9 mouse cellular contexts compared by ENCODE assay signal in the genomic region with DNA sequence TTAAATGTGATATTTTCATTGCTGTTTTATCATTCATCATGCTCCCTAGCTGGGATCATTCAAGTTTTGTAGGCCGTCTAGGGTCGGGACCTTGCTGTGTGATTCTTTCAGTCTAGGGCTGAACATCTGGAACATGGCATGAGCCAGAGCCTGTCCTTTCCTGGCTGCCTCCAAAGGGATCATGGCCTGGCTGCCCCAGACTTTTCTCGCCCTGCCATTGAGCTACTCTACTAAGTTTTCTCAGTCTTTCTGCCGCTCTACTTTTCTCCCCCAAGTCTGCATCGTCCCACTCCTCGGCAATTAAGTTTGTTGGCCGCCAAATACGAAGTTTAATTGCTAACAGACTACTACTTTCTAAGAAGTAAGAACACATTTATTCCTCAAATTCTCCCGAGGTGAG. TPM values are rescaled to one million over a fixed set of nuclear protein-coding genes. Genes with fewer than 3 reads are reported as not detected.
DNase-seq lines count a peak whose midpoint lies in the region; ATAC-seq lines count a peak whose summit lies in the region.
"Had no signal": no experiment of that assay in that cellular context is flagged by ENCODE, and none has a peak within 500 bp of the region (broad histone marks: within the 10 kb centered on the region; RNA-seq: fewer than 3 reads in every experiment).

No protein-coding gene starts in this region.

- H3K36me3 ChIP-seq in embryonic facial prominence, embryonic 10.5 days (replicated peaks), result peaks cover 49% of the 10 kb centered on the region
- peaks cover 63% of the 10 kb centered on the region for H3K36me3 ChIP-seq in hindbrain, embryonic 14.5 days (replicated peaks; ENCODE audit: control insufficient read depth, insufficient read depth)
- H3K36me3 ChIP-seq in lung, embryonic 15.5 days, result peaks cover 30% of the 10 kb centered on the region

- H3K4me1 ChIP-seq in embryonic facial prominence, embryonic 10.5 days, result peaks cover 25% of the 10 kb centered on the region
- peaks cover 15% of the 10 kb centered on the region for H3K4me1 ChIP-seq in hindbrain, embryonic 14.5 days (replicated peaks; ENCODE audit: control insufficient read depth, insufficient read depth, low read length)
- H3K4me1 ChIP-seq in lung, embryonic 15.5 days, result peaks cover 16% of the 10 kb centered on the region

- DNase-seq in heart, adult 8-10 months (ENCODE audit: low spot score), result peak; percentile 31
- DNase-seq in heart, postnatal 25 days (ENCODE audit: low spot score), result no peak
- DNase-seq in embryonic facial prominence, embryonic 10.5 days (ENCODE audit: low spot score), result peak; percentile 57
- no peak for DNase-seq in hindbrain, embryonic 14.5 days (ENCODE audit: low spot score)
- no peak for DNase-seq in Muller cell, postnatal 12 days (ENCODE audit: inconsistent ontology term)
- no peak for DNase-seq in spleen, adult 18-20 months
- no peak for DNase-seq in frontal cortex, postnatal 25 days (ENCODE audit: low spot score in 2 of 2)

- peak overlapping the region; percentile 82 for H3K9ac ChIP-seq in hindbrain, embryonic 14.5 days
- H3K9ac ChIP-seq in lung, embryonic 15.5 days, result peak overlapping the region; percentile 93; the same call in 1 of the 2 replicates

- peak overlapping the region; percentile 91 for H3K4me3 ChIP-seq in embryonic facial prominence, embryonic 10.5 days
- H3K4me3 ChIP-seq in hindbrain, embryonic 14.5 days (replicated peaks; ENCODE audit: low read length), result peak overlapping the region; percentile 65
- H3K4me3 ChIP-seq in lung, embryonic 15.5 days, result peak overlapping the region; percentile 83

- 14% methylated on average over 9 of the region's 9 CpGs for WGBS in embryonic facial prominence, embryonic 10.5 days
- WGBS in hindbrain, embryonic 14.5 days, result 23% methylated on average over 9 of the region's 9 CpGs
- WGBS in lung, embryonic 15.5 days, result 17% methylated on average over 9 of the region's 9 CpGs

- peak overlapping the region; percentile 92 for H3K27ac ChIP-seq in embryonic facial prominence, embryonic 10.5 days (replicated peaks)
- peak overlapping the region; percentile 69; the same call in 1 of the 2 replicates for H3K27ac ChIP-seq in hindbrain, embryonic 14.5 days
- H3K27ac ChIP-seq in lung, embryonic 15.5 days, result no peak overlapping the region

- intact Hi-C loops in heart, postnatal 25 days (cut with DNase I), result loop anchor here (2.0 to 5.0 kb wide), 2 partner anchors 44 to 52 kb away; a partner anchor contains a TSS

- H3K9me3 ChIP-seq in embryonic facial prominence, embryonic 10.5 days, result no peaks in the 10 kb centered on the region
- H3K9me3 ChIP-seq in hindbrain, embryonic 14.5 days (ENCODE audit: control insufficient read depth, low read length), result no peaks in the 10 kb centered on the region
- H3K9me3 ChIP-seq in lung, embryonic 15.5 days, result no peaks in the 10 kb centered on the region

- peak overlapping the region; percentile 80 for H3K4me2 ChIP-seq in hindbrain, embryonic 14.5 days (replicated peaks)
- peak overlapping the region; percentile 66 for H3K4me2 ChIP-seq in lung, embryonic 15.5 days

- ATAC-seq in hindbrain, embryonic 14.5 days (ENCODE audit: low FRiP score), result no peak
- ATAC-seq in lung, embryonic 15.5 days (ENCODE audit: borderline replicate concordance, extremely low read depth, low FRiP score, low TSS enrichment), result peak; percentile 35; the same call in 1 of the 2 replicates

- 0 out of 2 replicates have a peak, but pooled peaks cover 6% of the 10 kb centered on the region for H3K27me3 ChIP-seq in embryonic facial prominence, embryonic 10.5 days (replicated peaks; ENCODE audit: low read depth, poor library complexity, severe bottlenecking)
- H3K27me3 ChIP-seq in hindbrain, embryonic 14.5 days (ENCODE audit: control insufficient read depth, insufficient read depth, low read length), result no peaks in the 10 kb centered on the region
- H3K27me3 ChIP-seq in lung, embryonic 15.5 days, result no peaks in the 10 kb centered on the region
- H3K27me3 ChIP-seq: Patski had no signal

RNA-seq across cellular contexts. Expression of a gene that starts 1.2 kb away (rescaled TPM):
- 10 to 100 TPM; 37.4 to 39.9 (median 38.4) TPM for total RNA-seq in heart, adult 8-10 months (2022)
- total RNA-seq in heart, postnatal 25 days (2021), result 10 to 100 TPM; 36.5 to 39.1 TPM
- polyA plus RNA-seq in embryonic facial prominence, embryonic 10.5 days (2016; fragmentation: Nextera tagmentation; extraction: Ambion mirVana), result 68.7 and 71.1 TPM in 2 replicates
- 49.6 and 50.1 TPM in 2 replicates for polyA plus RNA-seq in hindbrain, embryonic 14.5 days (2014; fragmentation: Nextera tagmentation; extraction: Ambion mirVana)
- 78.4 and 79.8 TPM in 2 replicates for polyA plus RNA-seq in lung, embryonic 15.5 days (2015; fragmentation: Nextera tagmentation; extraction: Ambion mirVana)

RNA-seq across cellular contexts. Expression of a gene that starts 19.5 kb away (rescaled TPM):
- total RNA-seq in heart, adult 8-10 months (2022), result 1 to 10 TPM; 4.9 to 6.3 (median 5.6) TPM
- total RNA-seq in heart, postnatal 25 days (2021), result 1 to 10 TPM; 5.9 to 6.8 TPM
- 21.8 and 26.9 TPM in 2 replicates for polyA plus RNA-seq in embryonic facial prominence, embryonic 10.5 days (2016; fragmentation: Nextera tagmentation; extraction: Ambion mirVana)
- 25.5 and 28.6 TPM in 2 replicates for polyA plus RNA-seq in hindbrain, embryonic 14.5 days (2014; fragmentation: Nextera tagmentation; extraction: Ambion mirVana)
- polyA plus RNA-seq in lung, embryonic 15.5 days (2015; fragmentation: Nextera tagmentation; extraction: Ambion mirVana), result 20.4 and 21.0 TPM in 2 replicates

RNA-seq across cellular contexts. Expression of a gene that starts 38.6 kb away (rescaled TPM):
- 100 to 1,000 TPM; 140 to 164 (median 156) TPM for total RNA-seq in heart, adult 8-10 months (2022)
- 100 to 1,000 TPM; 142 to 150 TPM for total RNA-seq in heart, postnatal 25 days (2021)
- polyA plus RNA-seq in embryonic facial prominence, embryonic 10.5 days (2016; fragmentation: Nextera tagmentation; extraction: Ambion mirVana), result 399 and 407 TPM in 2 replicates
- polyA plus RNA-seq in hindbrain, embryonic 14.5 days (2014; fragmentation: Nextera tagmentation; extraction: Ambion mirVana), result 228 and 259 TPM in 2 replicates
- polyA plus RNA-seq in lung, embryonic 15.5 days (2015; fragmentation: Nextera tagmentation; extraction: Ambion mirVana), result 421 and 449 TPM in 2 replicates

RNA-seq across cellular contexts. Expression of a gene that starts 44.2 kb away (rescaled TPM):
- 10 to 100 TPM; 13.9 to 16.6 (median 16.0) TPM for total RNA-seq in heart, adult 8-10 months (2022)
- total RNA-seq in heart, postnatal 25 days (2021), result 10 to 100 TPM; 27.6 to 29.7 TPM
- 158 and 162 TPM in 2 replicates for polyA plus RNA-seq in embryonic facial prominence, embryonic 10.5 days (2016; fragmentation: Nextera tagmentation; extraction: Ambion mirVana)
- 14.1 and 17.1 TPM in 2 replicates for polyA plus RNA-seq in hindbrain, embryonic 14.5 days (2014; fragmentation: Nextera tagmentation; extraction: Ambion mirVana)
- 228 and 233 TPM in 2 replicates for polyA plus RNA-seq in lung, embryonic 15.5 days (2015; fragmentation: Nextera tagmentation; extraction: Ambion mirVana)

RNA-seq across cellular contexts. Expression of a gene that starts 52.2 kb away (rescaled TPM):
- 10 to 100 TPM; 23.8 to 31.8 (median 26.6) TPM for total RNA-seq in heart, adult 8-10 months (2022)
- total RNA-seq in heart, postnatal 25 days (2021), result 10 to 100 TPM; 21.1 to 22.6 TPM
- polyA plus RNA-seq in embryonic facial prominence, embryonic 10.5 days (2016; fragmentation: Nextera tagmentation; extraction: Ambion mirVana), result 8.1 and 9.9 TPM in 2 replicates
- polyA plus RNA-seq in hindbrain, embryonic 14.5 days (2014; fragmentation: Nextera tagmentation; extraction: Ambion mirVana), result 9.0 and 11.2 TPM in 2 replicates
- polyA plus RNA-seq in lung, embryonic 15.5 days (2015; fragmentation: Nextera tagmentation; extraction: Ambion mirVana), result 11.8 and 14.6 TPM in 2 replicates

Comparison
In these comparisons a context has a peak if more than half of its experiments do, and no peak if none do; other contexts are left out.
1. DNase-seq: peak in heart, adult 8-10 months (single experiment) and embryonic facial prominence, embryonic 10.5 days (single experiment); none in heart, postnatal 25 days (single experiment), hindbrain, embryonic 14.5 days (single experiment), Muller cell, postnatal 12 days (single experiment), spleen, adult 18-20 months (0 of 2) and frontal cortex, postnatal 25 days (0 of 2).
2. Peak in every context shown above with its lines, with median percentiles within 50 percentile points of each other: H3K4me3 ChIP-seq.